Mouse (Mus musculus): Measurements from ENCODE around the gene Dhx37.
A peak's percentile ranks its signal among the peaks of the same experiment; 100 is the strongest.
"Not testable (repeated sequence)": the region's sequence is repeated elsewhere in the genome, so short reads cannot be mapped to it uniquely, and the experiment has no call there.

The Dhx37 gene

DNA sequence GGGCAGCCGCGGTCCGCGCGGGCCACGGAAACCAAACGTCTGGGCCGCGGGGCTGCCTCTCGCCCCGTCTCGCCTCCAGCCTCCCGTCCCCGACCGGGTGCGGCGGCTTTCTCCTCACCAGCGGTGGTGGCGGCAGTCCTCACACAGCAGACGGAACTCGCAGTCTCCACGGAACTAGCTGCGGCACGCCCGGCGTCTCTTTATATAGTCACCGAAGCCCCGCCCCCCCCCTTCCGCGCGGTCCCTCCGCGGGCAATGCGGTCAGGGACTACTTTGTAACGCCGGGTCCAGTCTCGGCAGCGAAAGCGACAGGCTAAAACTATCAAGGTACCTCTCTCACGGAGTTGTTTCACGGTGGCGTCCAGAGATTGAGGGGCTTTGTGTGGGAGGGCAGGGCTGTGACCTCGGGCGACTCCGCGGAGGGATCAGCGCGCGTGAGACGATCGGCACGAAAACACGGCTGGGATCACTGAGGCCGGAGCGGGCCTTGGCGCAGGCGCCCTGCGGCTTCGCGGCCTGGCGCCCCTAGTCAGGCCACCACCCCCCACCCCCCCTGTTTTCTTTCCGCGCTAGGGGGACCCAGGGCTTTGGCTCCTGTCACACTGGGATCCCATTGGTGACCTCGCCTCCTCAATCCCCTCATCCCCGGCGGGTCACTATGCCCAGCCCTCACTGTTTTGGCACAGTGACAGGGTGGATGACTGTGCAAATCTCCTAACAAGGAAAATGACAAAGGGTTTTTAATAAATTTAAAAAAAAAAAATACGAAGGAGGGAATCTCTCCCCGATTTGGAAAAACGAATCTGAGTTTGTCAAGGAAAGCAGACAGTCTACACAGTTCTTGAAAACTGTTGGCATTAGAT lies 44.1 kb downstream of the Dhx37 start, which contains the start of gene Ubc:
Gene Ubc, minus strand, starts transcription at position 624 of the 863 bp plus-strand sequence.
- peak; percentile 85 for DNase-seq (ENCODE audit: low read depth, low spot score)

DNA sequence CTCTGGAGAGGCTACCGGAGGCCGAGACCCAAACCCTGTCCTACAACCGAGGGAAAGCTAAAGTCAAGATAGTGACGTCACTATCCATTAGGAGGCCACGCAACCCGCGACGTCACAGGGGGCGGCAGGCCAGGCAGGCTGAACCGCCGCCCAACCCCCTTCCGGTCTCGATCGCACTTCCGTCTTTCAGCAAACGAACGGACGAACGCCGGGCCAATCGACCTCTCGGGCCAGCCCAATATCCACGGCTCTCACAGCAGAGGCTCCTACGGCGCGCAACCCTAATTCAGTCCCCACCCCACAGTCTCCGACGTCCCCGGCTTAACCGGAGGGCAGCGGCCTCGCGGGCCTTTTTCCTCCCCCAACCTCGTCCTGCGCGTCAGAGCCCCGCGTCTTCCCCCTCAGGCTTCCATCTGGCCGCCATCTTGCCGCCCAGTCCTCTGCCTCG lies 44.8 kb downstream of the Dhx37 start, which contains the start of gene Gm10382:
Gene Gm10382, plus strand, starts transcription at position 192 of the 448 bp plus-strand sequence.
- no peak for DNase-seq (ENCODE audit: low read depth, low spot score)

DNA sequence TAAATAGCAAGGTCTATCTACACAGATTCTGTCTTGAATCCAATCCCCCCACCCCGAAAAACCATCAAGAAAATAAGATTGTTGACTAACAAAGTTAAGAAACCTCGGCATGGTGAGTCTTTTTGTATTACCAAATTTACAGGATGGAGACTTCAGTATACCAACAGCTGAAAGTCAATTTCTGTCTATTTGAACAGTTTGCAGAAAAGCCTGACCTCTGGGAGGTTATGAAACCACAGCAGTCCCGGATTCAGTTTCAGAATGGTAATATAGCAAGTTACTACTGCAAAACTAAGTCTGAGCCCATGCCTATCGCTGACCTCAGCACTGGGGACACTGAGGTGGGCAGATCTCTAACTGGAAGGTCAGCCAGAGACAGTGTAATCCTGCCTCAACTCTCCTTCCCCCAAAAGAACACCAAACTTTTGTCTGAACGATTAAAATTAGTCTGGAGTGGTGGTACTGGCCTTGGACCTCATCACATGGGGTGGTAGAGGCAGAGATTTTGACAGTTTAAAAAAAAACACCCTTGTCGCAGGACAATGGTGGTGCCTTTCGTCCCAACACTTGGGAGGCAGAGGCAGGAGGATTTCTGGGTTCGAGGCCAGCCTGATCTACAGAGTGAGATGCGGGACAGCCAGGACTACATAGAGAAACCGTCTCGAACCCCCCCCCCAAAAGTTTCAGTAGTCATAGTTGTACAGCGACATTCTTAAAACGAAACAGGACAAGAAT lies 45.4 kb downstream of the Dhx37 start:
- DNase-seq (ENCODE audit: low read depth, low spot score): no peak

DNA sequence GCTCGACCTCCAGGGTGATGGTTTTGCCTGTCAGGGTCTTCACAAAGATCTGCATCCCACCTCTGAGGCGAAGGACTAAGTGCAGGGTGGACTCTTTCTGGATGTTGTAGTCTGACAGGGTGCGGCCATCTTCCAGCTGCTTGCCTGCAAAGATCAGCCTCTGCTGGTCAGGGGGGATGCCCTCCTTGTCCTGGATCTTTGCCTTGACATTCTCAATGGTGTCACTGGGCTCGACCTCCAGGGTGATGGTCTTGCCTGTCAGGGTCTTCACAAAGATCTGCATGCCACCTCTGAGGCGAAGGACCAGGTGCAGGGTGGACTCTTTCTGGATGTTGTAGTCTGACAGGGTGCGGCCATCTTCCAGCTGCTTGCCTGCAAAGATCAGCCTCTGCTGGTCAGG lies 46.6 kb downstream of the Dhx37 start:
- not testable (repeated sequence) for DNase-seq (ENCODE audit: low read depth, low spot score)

DNA sequence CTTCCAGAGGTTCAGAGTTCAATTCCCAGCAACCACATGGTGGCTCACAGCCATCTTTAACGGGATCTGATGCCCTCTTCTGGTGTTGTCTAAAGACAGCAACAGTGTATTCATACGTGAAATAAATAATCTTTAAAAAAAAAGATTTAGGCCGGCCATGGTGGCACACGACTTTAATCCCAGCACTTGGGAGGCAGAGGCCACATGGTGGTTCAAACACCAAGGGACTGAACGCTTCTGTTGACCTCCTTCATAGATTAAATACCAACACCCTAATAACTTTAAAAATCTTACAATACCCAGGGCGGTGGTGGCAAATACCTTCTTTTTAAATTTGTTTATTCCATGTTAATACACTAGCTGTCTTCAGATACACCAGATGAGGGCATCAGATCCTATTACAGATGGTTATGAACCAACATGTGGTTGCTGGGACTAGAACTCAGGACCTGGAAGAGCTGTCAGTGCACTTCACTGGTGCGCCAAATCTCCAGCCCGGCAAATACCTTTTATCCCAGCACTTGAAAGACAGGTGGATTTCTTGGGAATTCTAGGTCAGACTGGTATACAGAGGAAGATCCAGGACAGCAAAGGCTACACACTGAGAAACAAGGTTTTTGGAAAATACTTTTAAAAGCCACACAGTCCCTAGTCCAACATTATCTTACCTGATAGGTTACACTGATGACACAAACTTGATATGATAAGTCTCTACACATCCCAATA lies 48.5 kb downstream of the Dhx37 start:
- no peak for DNase-seq (ENCODE audit: low read depth, low spot score)

DNA sequence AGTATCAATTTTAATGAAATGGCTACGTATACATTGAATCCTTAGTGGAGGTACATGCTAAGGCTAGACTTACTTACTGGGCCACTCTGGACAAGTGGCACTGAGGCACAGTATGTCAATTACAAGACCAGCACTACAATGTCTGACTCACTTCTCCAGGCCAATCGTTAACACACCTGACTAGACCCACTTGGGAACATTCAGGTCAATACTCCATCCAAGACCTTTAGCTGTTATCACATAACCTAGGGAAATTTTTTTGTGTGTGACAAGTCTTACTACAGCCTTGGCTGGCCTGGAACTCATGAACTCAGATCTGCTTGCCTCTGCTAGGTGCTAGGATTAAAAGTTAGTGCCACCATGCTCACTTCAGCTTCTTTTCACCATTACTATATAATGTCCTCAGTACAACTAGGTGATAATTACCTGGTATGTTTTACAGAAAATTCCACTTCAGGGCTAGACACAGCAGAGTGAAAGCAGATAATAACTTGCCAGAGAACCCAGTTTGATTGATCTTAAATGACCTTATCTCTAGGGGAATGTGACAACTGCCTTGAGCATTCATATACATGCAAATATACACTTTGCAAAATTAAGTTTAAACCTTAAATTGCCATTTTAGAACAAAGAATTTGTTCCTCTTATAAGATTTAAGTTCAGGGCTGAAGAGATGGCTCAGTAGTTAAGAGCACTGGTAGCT lies 49.3 kb downstream of the Dhx37 start:
- DNase-seq (ENCODE audit: low read depth, low spot score): no peak

DNA sequence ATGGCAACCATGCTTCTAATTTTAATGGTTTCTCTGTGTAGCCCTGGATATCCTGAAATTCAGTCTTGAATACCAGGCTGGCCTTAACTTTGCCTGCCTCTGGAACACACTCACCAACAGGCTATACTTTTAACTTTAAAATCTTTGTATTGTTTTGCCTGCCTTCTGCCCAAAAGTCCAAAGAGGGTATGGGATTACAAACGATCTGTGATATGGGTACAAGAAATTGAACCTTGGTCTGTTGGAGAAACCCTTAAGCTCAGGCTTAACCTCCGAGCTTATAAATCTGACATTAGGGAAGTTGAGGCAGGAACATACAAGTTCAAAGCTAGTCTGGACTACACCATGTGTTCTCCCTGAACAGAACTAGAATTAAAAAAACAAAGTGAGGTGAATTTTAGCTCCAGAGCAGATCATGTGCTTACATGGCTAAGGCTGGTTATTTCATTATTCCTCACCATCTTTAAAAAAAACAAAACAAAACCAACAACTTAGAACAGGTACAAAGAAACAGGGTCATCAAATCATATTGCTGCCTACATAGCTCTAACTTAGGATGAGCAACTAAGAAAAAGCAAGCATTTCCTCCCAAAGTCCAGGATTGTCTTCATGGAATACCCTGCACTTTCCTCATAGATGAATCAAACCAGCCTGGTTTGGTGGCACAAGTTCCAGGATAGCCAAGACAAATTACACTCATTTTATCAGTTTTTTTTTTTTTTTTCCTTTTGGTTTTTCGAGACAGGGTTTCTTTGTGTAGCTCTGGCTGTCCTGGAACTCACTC lies 50.1 kb downstream of the Dhx37 start:
- DNase-seq (ENCODE audit: low read depth, low spot score): no peak

DNA sequence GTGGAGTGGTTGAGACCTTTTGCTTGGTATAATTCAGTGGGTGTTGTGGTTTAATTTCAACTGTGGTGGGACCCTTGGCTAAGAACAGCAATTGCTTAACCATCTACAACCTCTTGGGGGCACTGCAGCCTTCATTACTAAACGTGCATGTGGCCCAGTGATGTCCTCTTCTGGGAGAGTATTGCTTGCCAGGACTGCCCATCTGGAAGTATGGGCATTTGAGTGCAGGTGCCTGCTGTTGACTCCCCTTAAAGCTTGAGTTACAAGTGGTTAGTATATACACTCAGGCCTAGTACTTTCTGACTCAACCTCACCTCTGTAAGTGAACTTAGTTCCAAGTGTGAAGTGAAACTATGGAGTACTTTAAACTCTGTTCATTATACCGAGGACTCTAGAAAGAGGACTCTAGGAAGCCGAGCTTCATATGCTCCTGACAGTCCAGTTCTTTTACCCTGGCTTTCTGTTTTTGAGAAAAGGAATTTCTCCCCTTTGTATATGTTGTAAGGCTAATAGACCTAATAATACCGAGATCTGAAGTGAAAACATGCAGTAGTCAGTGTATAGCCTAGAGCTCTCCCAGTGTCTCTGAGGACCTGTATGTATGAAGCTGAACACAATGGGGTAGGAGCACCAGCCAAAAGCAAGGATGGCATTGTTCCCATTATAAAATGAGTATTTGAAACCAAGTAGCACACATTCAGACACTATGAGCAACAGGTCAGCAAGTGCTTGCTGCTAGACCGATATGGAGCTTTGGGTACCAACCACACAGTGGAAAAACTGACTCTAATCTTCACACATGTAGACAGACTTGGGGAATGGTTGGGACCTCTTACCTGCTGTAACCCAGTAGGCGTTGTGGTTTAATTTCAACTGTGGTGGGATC lies 51.0 kb downstream of the Dhx37 start:
- no peak for DNase-seq (ENCODE audit: low read depth, low spot score)

DNA sequence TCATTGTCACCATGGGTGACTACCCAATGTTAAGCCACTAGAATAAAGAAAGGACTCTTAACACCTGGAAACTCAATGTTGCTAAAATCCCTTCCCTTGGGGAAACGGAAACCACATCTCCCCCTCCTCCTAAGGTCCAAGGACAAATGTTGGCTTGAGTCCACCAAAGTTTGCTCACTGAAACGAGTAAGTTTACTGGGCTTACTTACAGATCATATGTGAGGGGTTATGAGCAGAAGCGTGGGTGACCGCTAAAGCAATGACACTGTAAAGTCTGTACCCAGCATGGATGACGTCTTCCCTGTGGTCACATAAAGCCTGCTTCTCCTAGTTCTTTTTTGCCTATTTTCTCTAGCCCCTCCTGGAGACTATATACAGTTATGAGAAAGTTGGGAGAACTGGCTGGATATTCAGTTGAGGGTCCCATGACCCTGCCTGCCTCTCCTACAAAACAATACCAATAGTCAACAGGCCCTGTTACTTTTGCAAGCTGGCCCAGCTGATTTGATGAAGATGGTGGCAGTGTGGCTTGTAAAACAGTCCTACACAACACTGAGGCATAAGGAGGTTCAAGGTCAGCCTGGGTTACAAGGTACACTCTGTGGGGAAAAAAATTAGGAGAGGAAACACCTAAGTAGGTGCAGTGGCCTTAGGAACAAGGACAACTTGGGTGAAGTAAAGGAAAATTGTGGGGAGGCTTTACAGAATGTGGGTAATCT lies 51.8 kb downstream of the Dhx37 start:
- DNase-seq (ENCODE audit: low read depth, low spot score): no peak

DNA sequence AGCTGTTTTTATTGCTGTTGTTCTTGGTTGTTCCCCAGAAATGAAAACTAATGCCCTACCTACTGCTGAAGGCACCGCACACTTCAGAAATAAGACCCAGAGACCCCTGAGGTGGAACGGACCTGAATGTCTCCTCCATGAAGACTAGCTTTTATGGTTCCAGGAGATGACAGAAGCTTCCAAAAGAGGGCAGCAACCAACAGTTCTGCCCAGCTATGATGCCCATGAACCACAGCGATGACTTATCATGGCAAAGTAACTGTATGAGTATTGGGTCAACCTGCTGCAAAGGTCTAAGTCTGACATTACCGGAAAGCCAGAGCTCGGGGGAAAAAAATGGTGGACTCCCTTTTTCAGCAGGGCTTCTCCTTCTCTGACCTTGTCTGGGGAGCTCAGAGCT lies 55.0 kb downstream of the Dhx37 start:
- DNase-seq (ENCODE audit: low read depth, low spot score): no peak

DNA sequence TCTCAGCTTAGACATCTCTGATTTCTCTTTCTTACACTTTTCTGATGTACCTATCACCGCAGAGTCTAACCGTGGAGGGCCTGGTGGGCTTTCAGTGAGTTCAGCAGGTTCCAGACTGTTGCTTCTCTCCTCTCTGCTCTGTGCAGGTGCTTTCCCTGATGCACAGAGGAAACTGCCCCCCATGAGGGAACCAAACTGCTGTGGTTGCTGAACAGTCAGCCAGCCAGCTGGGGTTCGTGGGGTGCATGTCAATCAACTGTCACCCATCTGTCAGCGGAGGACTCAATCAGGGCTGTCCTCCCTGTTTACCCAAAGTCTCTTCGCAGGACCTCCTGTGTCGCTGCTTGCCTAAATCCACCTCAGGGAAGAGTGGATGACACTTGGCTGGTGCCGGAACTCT lies 56.7 kb downstream of the Dhx37 start:
- no peak for DNase-seq (ENCODE audit: low read depth, low spot score)

DNA sequence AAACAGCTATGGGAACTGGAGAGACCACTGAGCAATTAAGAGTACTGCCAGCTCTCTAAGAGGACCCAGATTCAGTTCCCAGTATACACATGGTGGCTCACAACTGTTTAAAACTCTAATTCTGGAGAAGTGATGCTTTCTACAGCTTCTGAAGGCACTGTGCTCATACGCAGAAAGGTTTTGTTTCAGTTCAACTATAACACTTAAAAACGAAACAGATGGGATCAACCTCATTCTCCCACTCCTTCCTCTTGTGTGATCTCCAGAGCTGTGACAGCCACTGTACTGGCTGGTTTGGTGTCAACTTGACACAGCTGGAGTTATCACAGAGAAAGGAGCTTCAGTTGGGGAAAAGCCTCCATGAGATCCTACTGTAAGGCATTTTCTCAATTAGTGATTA lies 58.0 kb downstream of the Dhx37 start:
- DNase-seq (ENCODE audit: low read depth, low spot score): no peak

DNA sequence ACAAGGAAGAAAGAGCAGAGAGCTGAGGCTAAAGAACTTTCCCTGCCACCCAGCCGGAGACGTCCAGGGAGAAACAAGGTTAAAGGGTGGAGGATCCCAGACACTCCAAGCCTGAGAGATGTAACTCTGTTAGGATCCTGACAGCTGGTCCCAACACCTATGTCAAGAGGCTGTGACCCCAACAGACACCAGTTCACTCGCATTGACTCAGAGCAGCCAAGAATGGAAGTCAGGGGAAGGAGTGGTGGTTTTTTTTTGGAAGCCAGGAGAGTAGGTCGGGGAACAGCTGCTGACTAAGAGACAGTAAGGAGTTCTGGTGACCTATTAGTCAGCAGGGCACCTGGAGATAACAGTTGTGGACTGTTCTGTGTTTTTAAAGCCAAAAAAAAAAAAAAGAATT lies 61.9 kb downstream of the Dhx37 start:
- DNase-seq (ENCODE audit: low read depth, low spot score): no peak

DNA sequence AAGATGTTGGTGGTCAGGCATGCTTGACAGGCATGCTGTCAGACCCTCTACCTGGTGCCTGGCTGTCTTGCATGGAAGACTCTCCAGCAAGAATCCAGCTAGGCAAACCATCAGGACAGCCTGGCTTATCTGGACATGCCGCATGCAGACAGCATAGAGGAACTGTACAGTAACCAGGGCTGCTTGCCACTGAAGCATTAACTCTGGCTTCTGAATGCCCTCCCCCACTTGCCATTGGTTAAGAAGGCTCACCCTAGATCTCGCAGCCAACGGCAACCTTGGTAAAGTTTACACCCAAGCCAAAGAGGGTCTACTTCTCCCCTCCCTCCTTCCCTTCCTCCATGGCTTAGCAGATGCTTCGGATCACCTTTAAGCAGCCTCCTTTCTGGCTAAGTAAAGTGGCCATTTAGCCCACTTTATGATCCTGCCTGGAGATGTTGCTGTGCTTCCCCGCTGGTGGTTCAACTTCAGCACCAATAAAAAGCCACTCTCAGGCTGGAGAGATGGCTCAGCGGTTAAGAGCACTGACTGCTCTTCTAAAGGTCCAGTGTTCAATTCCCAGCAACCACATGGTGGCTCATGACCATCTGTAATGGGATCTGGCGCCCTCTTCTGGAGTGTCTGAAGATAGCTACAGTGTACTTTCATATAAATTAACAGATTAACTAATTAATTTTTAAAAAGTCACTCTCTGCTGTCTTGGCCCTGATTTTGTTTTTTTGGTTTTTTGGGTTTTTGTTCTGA lies 62.8 kb downstream of the Dhx37 start:
- DNase-seq (ENCODE audit: low read depth, low spot score): no peak

DNA sequence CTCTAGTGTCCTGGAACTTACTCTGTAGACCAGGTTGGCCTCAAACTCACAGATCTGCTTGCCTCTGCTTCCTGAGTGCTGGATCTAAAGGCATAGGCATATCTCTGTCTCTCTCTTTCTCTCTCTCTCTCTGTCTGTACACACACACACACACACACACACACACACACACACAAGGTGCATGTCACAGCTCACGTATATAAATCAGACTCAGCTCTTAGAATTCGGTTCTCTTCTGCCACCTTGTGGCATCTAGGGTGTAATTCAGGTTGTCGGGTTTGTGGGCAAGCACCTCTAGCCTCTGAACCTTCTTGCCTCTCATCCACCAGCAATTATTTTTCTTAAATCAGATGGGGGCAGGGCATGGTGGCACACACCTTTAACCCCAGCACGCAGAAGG lies 65.4 kb downstream of the Dhx37 start:
- DNase-seq (ENCODE audit: low read depth, low spot score): peak; percentile 70

DNA sequence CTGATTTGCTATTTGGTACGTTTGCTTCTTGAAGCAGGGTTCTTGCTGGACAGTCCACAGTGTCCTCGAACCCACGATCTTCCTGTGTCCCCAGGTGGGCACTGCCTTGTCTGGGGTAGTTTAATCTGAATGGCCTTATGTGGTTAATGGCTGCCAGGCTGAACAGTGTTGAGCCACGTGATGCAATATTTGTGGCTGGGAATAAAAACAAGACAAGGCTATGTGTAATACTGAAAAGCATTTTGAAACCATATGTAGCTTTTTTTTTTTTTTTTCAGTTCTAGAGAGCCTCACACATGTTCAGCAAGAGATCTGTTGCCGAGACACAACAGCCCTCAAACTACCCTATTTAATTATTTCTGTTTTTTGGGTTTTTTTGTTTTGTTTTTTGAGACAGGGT lies 65.8 kb downstream of the Dhx37 start:
- no peak for DNase-seq (ENCODE audit: low read depth, low spot score)

DNA sequence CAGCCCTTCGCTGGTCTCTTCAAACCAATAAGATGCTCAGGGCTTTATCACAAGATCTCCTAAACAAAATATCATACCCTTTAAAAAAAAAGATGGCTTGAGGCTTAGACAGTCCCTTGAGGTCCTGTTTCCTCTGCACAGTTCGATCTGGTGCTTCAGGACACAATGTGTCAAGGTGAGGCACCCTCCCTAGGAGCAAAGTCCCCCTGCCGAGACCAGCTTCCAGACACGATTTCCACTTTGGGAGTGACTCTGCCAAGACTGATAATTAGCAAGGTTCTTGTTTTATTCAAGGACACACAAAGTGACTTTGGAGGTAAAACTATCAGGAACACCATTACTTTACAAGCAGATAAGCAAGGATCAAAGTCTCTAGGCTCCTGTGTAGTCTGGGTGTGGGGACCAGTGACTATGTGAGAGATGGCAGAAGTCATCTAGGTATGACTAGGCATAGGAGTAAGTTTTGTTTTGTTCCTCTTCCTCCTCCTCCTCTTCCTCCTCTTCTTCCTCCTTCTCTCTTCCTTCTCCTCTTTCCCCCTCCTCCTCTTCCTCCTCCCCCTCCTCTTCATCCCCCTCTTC lies 69.0 kb downstream of the Dhx37 start:
- no peak for DNase-seq (ENCODE audit: low read depth, low spot score)

DNA sequence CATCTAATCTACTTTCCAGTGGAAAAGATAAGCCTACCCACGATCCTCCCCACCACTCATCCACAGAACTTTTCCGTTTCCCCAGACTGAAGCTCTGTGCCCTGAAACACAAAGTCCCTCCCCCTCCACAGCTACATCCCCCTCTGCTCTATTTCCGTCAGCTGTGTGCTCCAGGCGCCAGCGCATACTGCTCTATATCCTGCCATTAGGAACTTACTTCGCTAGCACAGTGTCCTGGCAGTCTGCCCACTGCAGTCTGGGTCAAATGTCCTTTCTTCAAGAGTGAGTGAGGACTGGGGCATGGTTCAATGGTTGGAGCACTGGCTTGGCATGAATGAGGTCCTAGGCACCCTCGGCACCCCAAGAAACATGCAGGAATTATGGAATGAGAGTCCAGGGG lies 70.0 kb downstream of the Dhx37 start:
- no peak for DNase-seq (ENCODE audit: low read depth, low spot score)
